Mouse (Mus musculus) G1E (cell line): Measurements from ENCODE around the gene Cish.

Source experiments
- CTCF ChIP-seq: IDR thresholded peaks from 2 replicates; pipeline ENCODE4 v1.5.1; 2012; ENCODE audit warnings: low read depth, low read length, inconsistent platforms, mixed read lengths
- GATA1 ChIP-seq: IDR thresholded peaks from 2 replicates; pipeline ENCODE4 v1.6.1; 2012; ENCODE audit warnings: borderline replicate concordance, low read length, inconsistent platforms, mixed read lengths
- TAL1 ChIP-seq: conservative IDR thresholded peaks from 2 replicates; pipeline ENCODE4 v1.6.1; 2012; ENCODE audit warnings: low read depth, low read length, inconsistent platforms, mixed read lengths

DNA sequence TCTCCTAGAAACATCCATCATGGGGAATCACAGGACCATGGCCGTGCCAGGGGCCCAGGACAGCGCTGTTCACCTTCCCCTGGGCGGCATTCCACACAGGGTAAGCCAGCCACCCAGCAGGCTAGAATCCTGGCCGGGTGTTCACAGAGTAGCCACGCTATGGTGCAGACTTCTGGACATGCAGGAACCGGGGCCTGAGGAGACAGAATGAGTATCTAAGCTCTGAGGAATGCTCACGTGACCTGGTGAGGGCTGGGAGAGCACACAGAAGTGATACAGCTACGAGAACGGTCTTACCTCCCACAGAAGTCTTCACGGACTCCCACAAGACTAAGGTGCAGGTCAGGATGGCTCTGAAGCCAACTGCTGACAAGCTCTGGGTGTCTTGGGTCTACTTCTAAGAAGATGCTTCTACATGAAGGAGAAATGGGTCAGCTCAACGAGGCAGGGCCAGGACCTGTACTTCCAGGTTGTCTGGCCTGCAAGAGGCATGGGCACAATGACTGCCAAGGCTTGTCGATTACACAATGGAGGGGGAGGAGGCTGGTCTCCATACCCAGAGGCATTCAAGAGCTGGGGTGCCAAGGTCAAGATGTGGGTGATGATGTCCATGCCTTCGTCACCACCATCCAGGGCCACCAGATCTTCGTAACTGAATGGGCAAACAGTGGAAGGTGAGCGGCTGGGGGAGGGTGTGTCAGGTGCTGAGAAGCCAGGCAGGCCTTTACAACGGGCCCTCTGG lies 32.2 kb downstream of the Cish start:
- TF ChIP-seq GATA1 (no peak), CTCF (no peak), TAL1 (no peak)
